Mouse (Mus musculus): ENCODE results near the gene Tcf3. TPM values are rescaled to one million over a fixed set of nuclear protein-coding genes. Genes with fewer than 3 reads are reported as not detected.

Gene Tcf3
- polyA plus RNA-seq, 1 experiment from 2014 or later, result 149 TPM

DNA sequence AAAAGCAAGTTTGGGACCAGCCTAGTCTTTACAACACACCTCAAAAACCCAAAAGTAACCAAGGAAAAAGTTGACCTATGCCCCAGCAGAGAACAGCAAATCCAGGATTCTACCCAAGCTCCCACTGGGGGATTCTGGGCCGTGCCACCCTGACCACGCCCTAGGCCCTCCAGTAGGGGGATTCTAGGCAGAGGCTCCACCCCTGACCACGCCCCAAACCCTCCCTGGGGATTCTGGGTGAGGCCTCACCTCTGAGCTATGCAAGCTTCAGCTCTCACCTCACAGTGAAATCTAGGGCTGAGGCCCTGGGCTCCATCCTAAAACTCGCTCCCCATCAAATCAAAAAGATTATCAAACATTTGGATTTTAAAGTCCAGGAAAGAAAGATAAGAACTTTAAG lies 9.9 kb downstream of the Tcf3 start:
- Histone ChIP-seq H3K9me3 (ENCODE audit: control insufficient read depth, low read length) (peaks cover 6% of the 10 kb centered on the region; the same call in 1 of the 2 replicates), H3K27me3 (replicated peaks; ENCODE audit: control insufficient read depth, insufficient read depth, low read length) (no peaks in the 10 kb centered on the region), H3K9ac (ENCODE audit: low read depth, low read length) (peak overlapping the region; percentile 27; the same call in 1 of the 2 replicates), H3K27ac (ENCODE audit: low read depth, low read length) (peak overlapping the region; percentile 91), H3K4me1 (replicated peaks; ENCODE audit: control insufficient read depth, insufficient read depth, low read length) (peaks cover 59% of the 10 kb centered on the region), H3K4me2 (peak overlapping the region; percentile 64), H3K4me3 (ENCODE audit: low read depth, low read length) (peak overlapping the region; percentile 7; the same call in 1 of the 2 replicates), H3K36me3 (ENCODE audit: control insufficient read depth, insufficient read depth, low read length) (peaks cover 59% of the 10 kb centered on the region)
- DNase-seq (ENCODE audit: low spot score) (peak; percentile 77), ATAC-seq (replicated peaks; ENCODE audit: low FRiP score) (peak; percentile 78)
- WGBS, result 23% methylated on average over 4 of the region's 4 CpGs

DNA sequence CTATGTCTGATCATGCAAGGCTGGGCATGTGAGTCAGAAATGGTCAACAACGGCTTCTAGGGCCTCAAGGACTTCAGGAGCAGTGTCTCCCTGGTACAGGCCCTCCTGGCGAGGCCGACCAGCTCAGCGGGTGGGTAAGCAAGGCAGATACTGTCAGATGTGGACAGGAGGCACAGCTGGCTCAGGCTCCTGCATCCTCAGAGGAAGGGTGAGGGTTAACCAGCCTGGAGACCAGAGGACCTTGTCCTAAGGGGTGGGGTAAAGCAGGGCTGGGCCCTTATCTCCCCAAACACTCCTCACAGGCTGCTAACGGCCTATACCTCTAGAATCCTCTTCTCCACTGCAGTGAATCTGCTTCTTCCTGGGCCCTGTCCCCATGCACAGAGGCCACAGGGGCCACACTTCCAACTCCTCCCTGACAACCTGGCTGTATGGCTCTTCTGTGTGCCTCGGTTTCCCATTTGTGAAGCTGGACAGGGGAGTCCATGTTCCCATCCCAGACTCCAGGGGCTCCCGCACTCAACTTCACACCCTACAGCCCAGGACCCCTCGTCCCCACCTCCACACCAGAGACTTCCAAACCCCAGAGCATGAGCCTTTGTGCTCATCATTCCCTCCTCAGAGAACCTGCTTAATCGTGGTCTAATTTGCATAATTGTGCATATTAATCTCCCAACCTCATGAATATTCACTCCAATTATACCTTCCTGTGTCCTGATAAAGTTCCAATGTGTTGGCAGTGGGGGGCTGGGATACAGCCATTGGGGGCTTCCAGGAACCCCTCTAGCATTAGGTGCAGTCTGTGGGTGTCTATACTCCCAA lies 11.6 kb downstream of the Tcf3 start:
- ATAC-seq (replicated peaks; ENCODE audit: low FRiP score) (peak; percentile 94), DNase-seq (ENCODE audit: low spot score) (no peak)
- Histone ChIP-seq H3K36me3 (ENCODE audit: control insufficient read depth, insufficient read depth, low read length) (peaks cover 58% of the 10 kb centered on the region), H3K27ac (ENCODE audit: low read depth, low read length) (peak overlapping the region; percentile 91), H3K9me3 (ENCODE audit: control insufficient read depth, low read length) (peaks cover 6% of the 10 kb centered on the region; the same call in 1 of the 2 replicates), H3K27me3 (replicated peaks; ENCODE audit: control insufficient read depth, insufficient read depth, low read length) (no peaks in the 10 kb centered on the region), H3K9ac (ENCODE audit: low read depth, low read length) (peak overlapping the region; percentile 66), H3K4me1 (replicated peaks; ENCODE audit: control insufficient read depth, insufficient read depth, low read length) (peaks cover 62% of the 10 kb centered on the region), H3K4me2 (peak overlapping the region; percentile 64), H3K4me3 (ENCODE audit: low read depth, low read length) (peak overlapping the region; percentile 16)
- WGBS, result 49% methylated on average over 9 of the region's 9 CpGs

DNA sequence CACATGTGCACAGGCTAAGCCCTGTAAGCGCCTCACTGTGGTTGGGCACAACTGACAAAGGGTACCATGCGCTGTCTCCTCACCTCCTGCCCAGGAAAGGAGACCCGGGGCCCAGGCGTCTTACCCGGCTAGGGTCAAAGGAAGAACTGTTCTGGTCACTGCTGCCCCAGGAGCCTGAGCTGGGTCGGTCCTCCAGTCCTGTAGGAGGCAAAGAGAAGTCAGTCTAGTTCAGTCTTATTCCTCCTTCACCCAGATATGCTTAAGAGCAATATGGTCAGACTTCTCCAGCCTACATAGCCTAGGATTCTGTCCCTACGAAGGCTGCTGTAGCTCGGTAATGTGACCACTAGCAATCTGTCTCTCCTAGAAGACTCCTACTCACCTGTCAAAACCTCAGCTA lies 12.2 kb downstream of the Tcf3 start:
- peak overlapping the region; percentile 64 for H3K4me2 ChIP-seq
- H3K27ac ChIP-seq (ENCODE audit: low read depth, low read length), result peak overlapping the region; percentile 91
- H3K4me3 ChIP-seq (ENCODE audit: low read depth, low read length), result peak overlapping the region; percentile 16; the same call in 1 of the 2 replicates
- WGBS, result 88% methylated on average over 8 of the region's 8 CpGs
- no peaks in the 10 kb centered on the region for H3K27me3 ChIP-seq (replicated peaks; ENCODE audit: control insufficient read depth, insufficient read depth, low read length)
- H3K9ac ChIP-seq (ENCODE audit: low read depth, low read length), result peak overlapping the region; percentile 66
- H3K4me1 ChIP-seq (replicated peaks; ENCODE audit: control insufficient read depth, insufficient read depth, low read length), result peaks cover 62% of the 10 kb centered on the region
- peaks cover 58% of the 10 kb centered on the region for H3K36me3 ChIP-seq (ENCODE audit: control insufficient read depth, insufficient read depth, low read length)
- ATAC-seq (replicated peaks; ENCODE audit: low FRiP score) (no peak), DNase-seq (ENCODE audit: low spot score) (no peak)
- peaks cover 6% of the 10 kb centered on the region; the same call in 1 of the 2 replicates for H3K9me3 ChIP-seq (ENCODE audit: control insufficient read depth, low read length)

DNA sequence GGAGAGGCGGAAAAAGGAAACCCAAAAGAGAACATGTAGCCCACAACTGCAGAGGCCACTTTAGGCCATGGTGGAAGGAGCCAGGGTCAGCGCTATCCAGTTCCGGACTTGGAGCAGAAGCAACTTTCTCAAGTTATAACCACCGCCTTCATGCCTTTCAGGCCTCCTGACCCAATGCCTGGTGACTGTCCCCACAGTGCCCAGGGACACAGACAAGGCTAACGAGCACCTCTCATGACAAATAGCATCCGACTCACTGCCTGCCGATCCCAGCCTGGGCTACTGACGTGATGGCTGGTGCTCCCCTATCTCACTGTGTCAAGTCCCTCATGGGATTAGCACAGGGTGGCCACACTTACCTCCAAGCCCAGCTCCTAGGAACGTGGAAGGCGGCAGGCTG lies 12.7 kb downstream of the Tcf3 start:
- Histone ChIP-seq H3K9me3 (ENCODE audit: control insufficient read depth, low read length) (peaks cover 3% of the 10 kb centered on the region; the same call in 1 of the 2 replicates), H3K27me3 (replicated peaks; ENCODE audit: control insufficient read depth, insufficient read depth, low read length) (no peaks in the 10 kb centered on the region), H3K4me2 (peak overlapping the region; percentile 64), H3K27ac (ENCODE audit: low read depth, low read length) (peak overlapping the region; percentile 91), H3K9ac (ENCODE audit: low read depth, low read length) (peak overlapping the region; percentile 66), H3K36me3 (ENCODE audit: control insufficient read depth, insufficient read depth, low read length) (peaks cover 58% of the 10 kb centered on the region), H3K4me1 (replicated peaks; ENCODE audit: control insufficient read depth, insufficient read depth, low read length) (peaks cover 62% of the 10 kb centered on the region), H3K4me3 (ENCODE audit: low read depth, low read length) (peak overlapping the region; percentile 3; the same call in 1 of the 2 replicates)
- DNase-seq (ENCODE audit: low spot score) (no peak), ATAC-seq (replicated peaks; ENCODE audit: low FRiP score) (no peak)
- WGBS, result 93% methylated on average over 10 of the region's 10 CpGs

DNA sequence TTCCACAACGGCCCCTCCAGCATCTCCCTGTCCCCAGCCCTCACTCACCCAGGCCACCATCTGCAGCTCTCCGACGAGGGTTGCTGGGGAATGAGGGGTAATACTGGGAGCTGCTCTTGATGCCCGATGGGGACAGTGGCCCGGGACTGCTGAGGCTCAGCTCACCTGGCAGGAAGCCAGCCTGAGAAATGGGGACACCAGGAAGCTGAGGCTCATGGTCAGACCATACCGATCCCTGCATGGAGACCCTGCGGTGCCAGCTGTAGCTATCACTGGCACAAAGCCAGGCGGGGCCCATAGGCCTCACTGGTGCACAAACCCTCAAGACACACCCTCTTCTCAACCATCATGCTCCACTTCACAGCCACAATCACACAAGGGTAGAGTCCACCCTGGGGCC lies 14.0 kb downstream of the Tcf3 start:
- H3K27me3 ChIP-seq (replicated peaks; ENCODE audit: control insufficient read depth, insufficient read depth, low read length), result no peaks in the 10 kb centered on the region
- peaks cover 59% of the 10 kb centered on the region for H3K36me3 ChIP-seq (ENCODE audit: control insufficient read depth, insufficient read depth, low read length)
- ATAC-seq (replicated peaks; ENCODE audit: low FRiP score) (no peak), DNase-seq (ENCODE audit: low spot score) (no peak)
- H3K4me2 ChIP-seq, result no peak overlapping the region
- H3K4me1 ChIP-seq (replicated peaks; ENCODE audit: control insufficient read depth, insufficient read depth, low read length), result peaks cover 60% of the 10 kb centered on the region
- no peak overlapping the region for H3K4me3 ChIP-seq (ENCODE audit: low read depth, low read length)
- H3K9ac ChIP-seq (ENCODE audit: low read depth, low read length), result no peak overlapping the region
- no peaks in the 10 kb centered on the region for H3K9me3 ChIP-seq (ENCODE audit: control insufficient read depth, low read length)
- H3K27ac ChIP-seq (ENCODE audit: low read depth, low read length), result no peak overlapping the region
- 91% methylated on average over 8 of the region's 8 CpGs for WGBS

DNA sequence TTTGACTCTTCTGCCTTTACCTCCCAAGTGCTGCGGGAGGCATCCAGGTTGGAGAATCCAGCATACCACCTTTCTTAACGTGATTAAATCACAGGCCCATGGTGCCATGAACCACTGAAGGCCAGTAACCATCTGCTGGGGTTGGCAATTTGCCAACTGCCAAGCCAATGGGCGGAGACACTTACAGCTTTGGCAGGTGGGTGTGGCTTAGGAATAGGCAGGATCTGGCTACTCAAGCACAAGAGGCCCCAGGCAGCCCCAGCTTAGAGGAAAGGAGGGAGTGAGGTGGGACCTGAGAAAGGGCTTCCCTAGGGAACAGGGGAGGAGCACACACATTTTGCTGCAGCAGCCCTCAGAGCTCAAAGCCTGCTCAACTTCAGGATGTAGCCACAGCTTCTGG lies 15.1 kb downstream of the Tcf3 start:
- no peak for ATAC-seq (replicated peaks; ENCODE audit: low FRiP score)
- Histone ChIP-seq H3K27ac (ENCODE audit: low read depth, low read length) (0 out of 2 replicates have a peak overlapping the region, but pooled peaks have one; percentile 0), H3K4me1 (replicated peaks; ENCODE audit: control insufficient read depth, insufficient read depth, low read length) (peaks cover 49% of the 10 kb centered on the region), H3K9me3 (ENCODE audit: control insufficient read depth, low read length) (no peaks in the 10 kb centered on the region), H3K36me3 (ENCODE audit: control insufficient read depth, insufficient read depth, low read length) (peaks cover 70% of the 10 kb centered on the region), H3K9ac (ENCODE audit: low read depth, low read length) (no peak overlapping the region), H3K4me2 (no peak overlapping the region), H3K27me3 (replicated peaks; ENCODE audit: control insufficient read depth, insufficient read depth, low read length) (no peaks in the 10 kb centered on the region), H3K4me3 (ENCODE audit: low read depth, low read length) (no peak overlapping the region)
- WGBS, result 84% methylated on average over 3 of the region's 3 CpGs
- no peak for DNase-seq (ENCODE audit: low spot score)

DNA sequence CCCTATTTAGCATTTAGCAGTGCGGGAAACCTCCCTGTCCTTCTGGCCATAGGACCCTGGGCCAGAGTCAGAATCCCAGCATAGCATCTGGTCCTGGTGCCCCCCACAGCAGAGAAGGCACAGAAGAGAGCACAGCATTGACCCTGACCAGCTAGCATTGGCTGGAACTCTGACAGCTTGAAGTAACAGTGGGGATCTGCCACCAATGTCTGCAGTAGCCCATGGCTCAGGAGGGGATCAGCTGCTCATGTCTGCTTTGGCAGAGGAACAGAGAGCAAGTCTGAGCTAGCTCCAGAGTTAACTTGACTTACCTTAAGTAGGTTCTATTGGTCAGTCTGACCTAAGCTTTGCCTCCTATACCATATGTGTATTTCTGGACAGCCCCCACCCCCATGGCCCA lies 15.6 kb downstream of the Tcf3 start:
- no peak overlapping the region for H3K4me3 ChIP-seq (ENCODE audit: low read depth, low read length)
- peaks cover 75% of the 10 kb centered on the region for H3K36me3 ChIP-seq (ENCODE audit: control insufficient read depth, insufficient read depth, low read length)
- no peak overlapping the region for H3K27ac ChIP-seq (ENCODE audit: low read depth, low read length)
- ATAC-seq (replicated peaks; ENCODE audit: low FRiP score) (no peak), DNase-seq (ENCODE audit: low spot score) (no peak)
- no peaks in the 10 kb centered on the region for H3K9me3 ChIP-seq (ENCODE audit: control insufficient read depth, low read length)
- WGBS, result 81% methylated on average over 1 of the region's 1 CpGs
- H3K4me2 ChIP-seq, result no peak overlapping the region; the same call in 1 of the 2 replicates
- peaks cover 44% of the 10 kb centered on the region for H3K4me1 ChIP-seq (replicated peaks; ENCODE audit: control insufficient read depth, insufficient read depth, low read length)
- no peaks in the 10 kb centered on the region for H3K27me3 ChIP-seq (replicated peaks; ENCODE audit: control insufficient read depth, insufficient read depth, low read length)
- no peak overlapping the region for H3K9ac ChIP-seq (ENCODE audit: low read depth, low read length)

DNA sequence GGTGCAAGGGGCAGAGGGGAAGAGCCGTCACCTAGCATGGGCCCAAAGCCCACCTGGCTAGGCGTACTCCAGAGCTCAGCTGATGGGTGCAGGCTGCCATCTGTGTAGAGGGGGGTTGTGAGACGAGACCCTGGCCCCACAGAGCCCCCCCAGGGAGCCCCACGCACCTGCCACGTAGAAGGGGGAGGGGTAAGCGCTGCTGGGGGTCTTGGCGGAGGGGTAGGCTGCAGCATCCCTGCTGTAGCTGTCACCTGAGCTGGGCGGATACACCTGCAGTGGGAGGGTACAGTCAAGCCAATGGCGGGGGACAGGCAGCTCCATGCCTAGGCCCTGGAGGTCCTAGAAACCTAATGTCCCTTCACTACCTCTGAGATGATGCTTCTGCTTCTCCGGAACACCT lies 16.1 kb downstream of the Tcf3 start:
- Histone ChIP-seq H3K36me3 (ENCODE audit: control insufficient read depth, insufficient read depth, low read length) (peaks cover 80% of the 10 kb centered on the region), H3K9ac (ENCODE audit: low read depth, low read length) (no peak overlapping the region), H3K4me3 (ENCODE audit: low read depth, low read length) (no peak overlapping the region), H3K4me1 (replicated peaks; ENCODE audit: control insufficient read depth, insufficient read depth, low read length) (peaks cover 40% of the 10 kb centered on the region), H3K27me3 (replicated peaks; ENCODE audit: control insufficient read depth, insufficient read depth, low read length) (no peaks in the 10 kb centered on the region), H3K4me2 (no peak overlapping the region; the same call in 1 of the 2 replicates), H3K9me3 (ENCODE audit: control insufficient read depth, low read length) (no peaks in the 10 kb centered on the region), H3K27ac (ENCODE audit: low read depth, low read length) (no peak overlapping the region)
- WGBS, result 93% methylated on average over 10 of the region's 10 CpGs
- DNase-seq (ENCODE audit: low spot score) (no peak), ATAC-seq (replicated peaks; ENCODE audit: low FRiP score) (no peak)

Measured in liver, embryonic 11.5 days (tissue).